In the genomic region with DNA sequence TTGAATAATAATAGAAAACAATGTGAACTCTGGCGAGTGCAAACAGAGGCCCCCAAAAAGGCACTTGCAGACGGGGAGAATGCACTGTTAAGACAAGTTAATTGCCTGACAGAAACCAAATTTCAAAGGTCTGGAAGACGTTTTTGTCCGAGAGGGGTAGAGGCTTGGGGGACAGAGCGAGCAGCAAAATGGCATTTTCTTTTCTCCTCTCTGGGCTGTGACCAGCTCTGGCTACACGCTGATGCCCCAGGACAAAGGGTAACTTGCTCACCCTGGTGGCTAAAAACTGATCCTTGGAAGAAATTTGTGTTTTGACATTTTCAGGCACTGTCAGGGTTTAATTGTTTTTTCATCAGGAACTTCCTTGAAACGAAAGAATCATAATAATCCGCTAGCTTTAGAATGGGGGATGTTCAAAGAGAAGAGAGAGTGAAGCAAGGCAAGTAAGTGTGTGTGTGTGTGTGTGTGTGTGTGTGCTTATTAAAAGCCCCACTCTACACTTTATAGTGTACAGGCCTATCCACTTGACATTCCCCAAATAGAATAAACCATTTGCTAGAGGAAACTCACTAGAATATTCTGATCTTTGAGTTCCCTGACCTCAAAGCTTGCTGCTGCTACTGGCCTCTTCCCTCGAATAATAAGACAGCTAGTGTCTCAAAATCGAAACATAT, we compare ENCODE assay signal across 13 mouse cellular contexts.
DNase-seq lines count a peak whose midpoint lies in the region; ATAC-seq and TF ChIP-seq lines count a peak whose summit lies in the region.
"Had no signal": no experiment of that assay in that cellular context is flagged by ENCODE, and none has a peak within 500 bp of the region (broad histone marks: within the 10 kb centered on the region; RNA-seq: fewer than 3 reads in every experiment).

No protein-coding gene starts in this region.

- no peak; the same call in 1 of the 2 replicates for ATAC-seq in kidney, embryonic 14.5 days (ENCODE audit: low FRiP score, low TSS enrichment)
- no peak for ATAC-seq in embryonic facial prominence, embryonic 12.5 days (ENCODE audit: insufficient number of reproducible peaks, insufficient read depth, low FRiP score, low TSS enrichment)
- ATAC-seq in intestine, postnatal 0 days: no peak
- no peak; the same call in 1 of the 2 replicates for ATAC-seq in neural tube, embryonic 15.5 days (ENCODE audit: low FRiP score)
- ATAC-seq in liver, embryonic 12.5 days: no peak
- ATAC-seq: CD4-positive, CD25-positive, alpha-beta regulatory T cell, adult 4 months had no signal

- WGBS in kidney, embryonic 14.5 days: 29% methylated on average over 10 of the region's 10 CpGs
- WGBS in embryonic facial prominence, embryonic 12.5 days: 18% methylated on average over 10 of the region's 10 CpGs
- 33% methylated on average over 10 of the region's 10 CpGs for WGBS in intestine, postnatal 0 days
- WGBS in neural tube, embryonic 15.5 days: 32% methylated on average over 10 of the region's 10 CpGs
- 39% methylated on average over 10 of the region's 10 CpGs for WGBS in liver, embryonic 12.5 days (ENCODE audit: insufficient replicate concordance)

- no peaks in the 10 kb centered on the region for H3K27me3 ChIP-seq in kidney, embryonic 14.5 days (ENCODE audit: control insufficient read depth, insufficient read depth, low read length)
- 0 out of 2 replicates have a peak, but pooled peaks cover 6% of the 10 kb centered on the region for H3K27me3 ChIP-seq in embryonic facial prominence, embryonic 12.5 days
- no peaks in the 10 kb centered on the region for H3K27me3 ChIP-seq in intestine, postnatal 0 days (replicated peaks; ENCODE audit: control insufficient read depth, insufficient read depth, low read length)
- no peaks in the 10 kb centered on the region for H3K27me3 ChIP-seq in neural tube, embryonic 15.5 days (replicated peaks)
- no peaks in the 10 kb centered on the region for H3K27me3 ChIP-seq in liver, embryonic 12.5 days (replicated peaks)

- H3K9me3 ChIP-seq in kidney, embryonic 14.5 days (ENCODE audit: control insufficient read depth, low read length): no peaks in the 10 kb centered on the region
- H3K9me3 ChIP-seq in embryonic facial prominence, embryonic 12.5 days: no peaks in the 10 kb centered on the region
- no peaks in the 10 kb centered on the region for H3K9me3 ChIP-seq in intestine, postnatal 0 days (ENCODE audit: control insufficient read depth)
- H3K9me3 ChIP-seq in neural tube, embryonic 15.5 days (replicated peaks): no peaks in the 10 kb centered on the region
- H3K9me3 ChIP-seq in liver, embryonic 12.5 days (replicated peaks): no peaks in the 10 kb centered on the region
- H3K9me3 ChIP-seq: embryonic facial prominence, embryonic 13.5 days had no signal

- TF ChIP-seq CTCF in intestine, postnatal 0 days (IDR thresholded peaks at IDR 0.05; ENCODE audit: low read depth): peak; percentile 33

- H3K4me2 ChIP-seq in kidney, embryonic 14.5 days (replicated peaks; ENCODE audit: low read depth, low read length): peak overlapping the region; percentile 25; the same call in 1 of the 2 replicates
- 0 out of 2 replicates have a peak overlapping the region, but pooled peaks have one; percentile 5 for H3K4me2 ChIP-seq in embryonic facial prominence, embryonic 12.5 days (replicated peaks)
- no peak overlapping the region for H3K4me2 ChIP-seq in intestine, postnatal 0 days (replicated peaks; ENCODE audit: low read depth)
- H3K4me2 ChIP-seq in neural tube, embryonic 15.5 days: peak overlapping the region; percentile 23
- H3K4me2 ChIP-seq in liver, embryonic 12.5 days: no peak overlapping the region

- no peak for DNase-seq in kidney, postnatal 25 days
- no peak for DNase-seq in testis, postnatal 14 days (ENCODE audit: low spot score)
- no peak for DNase-seq in adrenal gland, adult 18-20 months (ENCODE audit: low spot score in 2 of 2)
- DNase-seq: adrenal gland, postnatal 25 days; gastrocnemius, postnatal 36 days; lung, adult 18-20 months had no signal

- no peak overlapping the region for H3K9ac ChIP-seq in kidney, embryonic 14.5 days (ENCODE audit: low read depth, low read length)
- no peak overlapping the region for H3K9ac ChIP-seq in embryonic facial prominence, embryonic 12.5 days
- no peak overlapping the region for H3K9ac ChIP-seq in intestine, postnatal 0 days (ENCODE audit: low read depth, low read length)
- no peak overlapping the region for H3K9ac ChIP-seq in neural tube, embryonic 15.5 days (replicated peaks)
- H3K9ac ChIP-seq in liver, embryonic 12.5 days: no peak overlapping the region
- H3K9ac ChIP-seq: embryonic facial prominence, embryonic 13.5 days had no signal

- H3K4me3 ChIP-seq in kidney, embryonic 14.5 days (ENCODE audit: low read length): no peak overlapping the region
- no peak overlapping the region for H3K4me3 ChIP-seq in embryonic facial prominence, embryonic 12.5 days
- no peak overlapping the region for H3K4me3 ChIP-seq in intestine, postnatal 0 days (ENCODE audit: low read depth, low read length)
- no peak overlapping the region for H3K4me3 ChIP-seq in neural tube, embryonic 15.5 days (replicated peaks)
- H3K4me3 ChIP-seq in liver, embryonic 12.5 days: no peak overlapping the region

- no peak overlapping the region for H3K27ac ChIP-seq in kidney, embryonic 14.5 days (ENCODE audit: low read depth, low read length)
- no peak overlapping the region for H3K27ac ChIP-seq in embryonic facial prominence, embryonic 12.5 days
- no peak overlapping the region for H3K27ac ChIP-seq in intestine, postnatal 0 days (ENCODE audit: low read depth, low read length)
- no peak overlapping the region for H3K27ac ChIP-seq in neural tube, embryonic 15.5 days (replicated peaks)
- no peak overlapping the region for H3K27ac ChIP-seq in liver, embryonic 12.5 days
- H3K27ac ChIP-seq: embryonic facial prominence, embryonic 13.5 days had no signal

- H3K36me3 ChIP-seq in kidney, embryonic 14.5 days (ENCODE audit: control insufficient read depth, insufficient read depth, low read length): no peaks in the 10 kb centered on the region
- H3K36me3 ChIP-seq in embryonic facial prominence, embryonic 12.5 days: no peaks in the 10 kb centered on the region
- H3K36me3 ChIP-seq in intestine, postnatal 0 days (ENCODE audit: control insufficient read depth, insufficient read depth): no peaks in the 10 kb centered on the region
- no peaks in the 10 kb centered on the region for H3K36me3 ChIP-seq in neural tube, embryonic 15.5 days
- H3K36me3 ChIP-seq in liver, embryonic 12.5 days: no peaks in the 10 kb centered on the region
- H3K36me3 ChIP-seq: embryonic facial prominence, embryonic 13.5 days had no signal

- H3K4me1 ChIP-seq in kidney, embryonic 14.5 days (ENCODE audit: control insufficient read depth, insufficient read depth, low read length): peaks cover 6% of the 10 kb centered on the region; the same call in 1 of the 2 replicates
- peaks cover 14% of the 10 kb centered on the region; the same call in 1 of the 2 replicates for H3K4me1 ChIP-seq in embryonic facial prominence, embryonic 12.5 days
- no peaks in the 10 kb centered on the region for H3K4me1 ChIP-seq in intestine, postnatal 0 days (replicated peaks; ENCODE audit: control insufficient read depth, insufficient read depth, low read length)
- H3K4me1 ChIP-seq in neural tube, embryonic 15.5 days: peaks cover 9% of the 10 kb centered on the region; the same call in 1 of the 2 replicates
- no peaks in the 10 kb centered on the region for H3K4me1 ChIP-seq in liver, embryonic 12.5 days

Comparison
In these comparisons a context has a peak if more than half of its experiments do, and no peak if none do; other contexts are left out.
1. H3K4me2 ChIP-seq: peak in kidney, embryonic 14.5 days (single experiment), embryonic facial prominence, embryonic 12.5 days (single experiment) and neural tube, embryonic 15.5 days (single experiment); none in intestine, postnatal 0 days (single experiment) and liver, embryonic 12.5 days (single experiment).